Mouse (Mus musculus) 416B (cell line): ENCODE results near the gene Tspan14.

Source experiments
- DNase-seq: peaks from one replicate; pipeline ENCODE4 v3.0.0; 2011; ENCODE audit warnings: low read depth

Tspan14 gene

DNA sequence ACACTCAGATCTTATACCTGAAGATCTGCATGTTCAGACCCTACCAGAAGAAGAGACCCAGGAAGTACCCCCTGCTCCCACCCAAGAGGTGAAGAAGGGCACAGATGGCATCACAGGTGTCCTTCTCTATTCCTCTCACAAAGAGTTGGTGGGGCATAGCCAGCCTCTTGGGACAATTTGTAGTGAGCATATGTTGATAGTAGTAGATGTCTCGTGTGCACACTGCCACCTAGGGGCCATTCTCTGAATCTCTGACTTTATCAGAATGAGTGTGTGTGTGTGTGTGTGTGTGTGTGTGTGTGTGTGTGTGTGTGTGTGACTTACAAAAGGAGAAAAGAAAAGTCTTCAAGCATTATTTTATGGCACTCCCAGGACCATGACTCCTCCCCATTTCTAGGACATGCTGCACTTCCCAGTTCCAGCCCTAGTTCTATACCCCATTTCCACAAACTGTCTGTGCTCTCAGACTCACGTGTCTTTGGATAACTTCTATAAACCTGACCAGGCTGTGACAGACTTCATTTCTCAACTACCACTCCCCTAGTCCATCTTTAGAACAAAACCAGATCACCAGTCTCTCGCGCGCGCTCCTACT lies 8.6 kb upstream of the Tspan14 start:
- DNase-seq = peak; percentile 85

DNA sequence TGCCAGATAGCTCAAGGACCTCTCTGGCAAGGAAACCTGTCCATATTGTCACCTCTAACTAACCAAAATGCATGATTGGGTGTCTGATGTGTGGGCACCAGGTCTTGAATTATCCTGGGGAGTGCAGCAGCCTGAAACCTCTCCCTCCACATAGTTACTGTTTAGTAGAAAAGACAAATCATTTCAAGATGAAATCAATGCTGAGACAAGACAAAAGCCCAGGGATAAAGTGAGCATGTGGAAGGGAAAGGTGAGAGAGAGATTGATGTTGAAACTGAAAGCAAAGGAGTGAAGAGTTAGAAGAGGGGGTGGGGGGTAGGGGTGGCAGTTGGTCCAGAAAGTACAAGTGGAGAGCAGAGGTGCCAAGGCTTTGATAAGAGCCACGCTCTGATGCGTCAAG lies 1.4 kb upstream of the Tspan14 start:
- peak; percentile 29 for DNase-seq

DNA sequence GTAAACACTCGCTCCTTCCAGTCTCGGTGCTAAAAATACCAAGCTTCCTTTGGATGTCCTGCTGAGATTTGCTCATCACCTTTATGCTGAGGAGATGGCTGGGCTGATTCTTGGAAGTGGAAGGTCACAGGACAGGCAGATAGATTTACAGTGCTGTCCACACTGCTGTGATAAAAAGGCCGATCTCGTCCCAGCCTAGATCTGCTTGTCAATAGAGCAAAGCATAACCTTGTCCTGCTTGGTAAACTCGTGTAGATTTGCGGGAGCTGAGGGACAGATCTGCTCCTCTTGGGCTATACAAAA lies 942 bp upstream of the Tspan14 start:
- no peak for DNase-seq

DNA sequence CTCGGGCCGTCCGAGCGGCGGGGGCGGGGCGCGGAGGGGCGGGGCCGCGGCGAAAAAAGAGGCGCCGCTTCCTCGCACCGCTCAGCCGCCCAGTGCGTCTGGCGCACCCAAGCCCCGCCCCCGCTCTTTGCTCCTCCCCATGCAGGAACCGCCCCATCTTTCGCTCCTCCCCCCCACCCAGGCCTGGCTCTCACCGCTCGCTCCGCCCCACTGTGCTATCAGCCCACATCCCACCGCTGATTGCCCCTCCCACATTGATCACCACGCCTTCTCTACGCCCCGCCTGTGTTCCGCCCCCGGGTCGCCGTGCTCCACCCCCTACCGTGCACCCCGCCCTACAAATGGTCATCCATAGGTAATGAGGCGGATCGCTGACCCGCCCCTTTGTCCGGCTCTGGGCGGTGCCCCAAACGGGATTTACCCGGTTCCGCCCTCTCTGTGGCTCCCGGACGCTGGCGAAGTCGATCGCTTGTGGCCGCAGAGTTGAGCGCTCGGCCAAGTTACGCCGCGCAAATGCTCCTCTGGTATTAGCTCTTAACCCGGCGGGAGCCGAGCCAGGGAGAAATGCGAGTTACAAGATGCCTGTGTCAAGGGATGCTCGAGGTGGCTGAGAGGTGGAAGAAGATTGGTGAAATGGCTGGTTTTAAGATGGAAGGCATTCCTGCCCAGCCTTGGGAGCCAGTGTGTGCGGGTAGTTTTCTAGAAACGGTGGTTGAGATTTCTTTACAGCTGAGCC lies 423 bp upstream of the Tspan14 start:
- DNase-seq = peak; percentile 98

DNA sequence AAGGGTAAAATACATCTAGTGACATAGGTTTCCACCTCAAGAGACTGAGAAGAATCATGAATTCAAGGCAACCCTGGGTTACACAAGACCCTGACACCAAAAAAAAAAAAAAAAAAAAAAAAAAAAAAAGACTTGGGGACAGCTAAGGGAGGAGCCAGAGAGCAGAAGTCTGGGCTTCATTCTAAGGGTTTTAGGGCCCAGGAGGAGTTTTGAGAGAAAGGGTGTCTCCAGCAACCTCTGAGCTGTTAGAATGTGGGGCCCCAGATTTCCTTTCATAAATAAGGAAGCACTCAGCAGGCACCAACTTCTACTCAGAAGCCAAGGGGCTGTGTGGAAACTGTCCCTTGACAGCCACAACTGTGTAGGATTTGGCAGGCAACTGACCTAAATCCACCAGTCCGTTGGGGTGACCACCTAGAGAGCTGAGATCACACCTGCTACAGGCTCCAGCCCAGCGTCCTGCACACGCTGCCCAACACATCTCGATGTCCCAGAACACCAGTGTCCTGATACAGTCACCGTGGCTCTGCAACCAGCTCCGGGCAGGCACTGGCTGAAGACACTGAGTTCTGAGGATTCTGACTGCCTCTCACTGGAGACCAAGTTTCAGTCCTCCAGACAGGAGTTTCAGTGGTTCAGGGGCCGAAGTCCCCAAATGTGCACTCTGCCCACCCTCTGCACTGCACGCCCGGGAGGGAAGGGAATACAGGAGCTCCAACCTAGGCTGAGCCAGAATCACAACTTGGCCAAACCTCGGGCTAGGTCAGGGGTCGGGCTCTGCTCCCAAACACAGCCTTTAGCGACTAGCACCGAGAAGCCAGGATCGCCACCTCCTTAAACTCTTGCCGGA lies 875 bp downstream of the Tspan14 start:
- DNase-seq = peak; percentile 84

DNA sequence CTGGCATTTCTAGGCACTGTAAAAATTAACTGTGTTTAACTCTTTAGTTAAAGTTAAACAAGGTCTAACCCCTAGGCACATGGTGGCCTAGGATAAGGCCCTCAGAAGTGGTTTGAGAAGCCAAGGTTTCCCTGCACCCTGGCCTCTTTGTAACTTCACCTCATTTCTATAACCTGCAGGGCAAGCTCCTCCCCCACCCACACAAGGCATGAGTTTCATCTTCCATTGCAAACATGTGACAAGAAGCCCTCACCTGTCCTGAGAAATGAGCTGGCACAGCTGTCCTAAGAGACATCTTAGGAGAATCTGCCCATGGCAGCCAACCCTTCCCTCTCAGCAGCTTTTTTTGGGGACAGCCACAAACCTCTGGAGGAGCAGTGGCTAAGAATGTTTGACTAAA lies 1.7 kb downstream of the Tspan14 start:
- no peak for DNase-seq

DNA sequence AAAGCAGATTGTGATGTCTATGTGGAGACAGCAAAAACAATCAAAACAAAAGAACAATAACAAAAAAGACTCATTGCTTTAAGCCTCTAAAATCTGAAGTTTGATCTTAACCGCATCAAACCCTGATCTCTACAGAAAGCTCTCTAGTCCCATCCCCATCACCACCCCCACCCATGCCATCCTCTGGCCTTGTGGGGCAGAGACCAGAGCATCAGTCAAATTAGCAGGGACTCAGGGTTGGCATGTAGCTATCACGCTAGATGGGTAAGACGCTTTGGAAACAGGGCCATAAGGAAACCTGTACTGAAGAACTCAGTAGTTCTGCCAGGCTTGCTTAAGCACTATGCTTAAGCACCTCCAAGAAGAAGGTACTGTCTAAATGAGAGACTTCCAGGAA lies 2.4 kb downstream of the Tspan14 start:
- DNase-seq = no peak

DNA sequence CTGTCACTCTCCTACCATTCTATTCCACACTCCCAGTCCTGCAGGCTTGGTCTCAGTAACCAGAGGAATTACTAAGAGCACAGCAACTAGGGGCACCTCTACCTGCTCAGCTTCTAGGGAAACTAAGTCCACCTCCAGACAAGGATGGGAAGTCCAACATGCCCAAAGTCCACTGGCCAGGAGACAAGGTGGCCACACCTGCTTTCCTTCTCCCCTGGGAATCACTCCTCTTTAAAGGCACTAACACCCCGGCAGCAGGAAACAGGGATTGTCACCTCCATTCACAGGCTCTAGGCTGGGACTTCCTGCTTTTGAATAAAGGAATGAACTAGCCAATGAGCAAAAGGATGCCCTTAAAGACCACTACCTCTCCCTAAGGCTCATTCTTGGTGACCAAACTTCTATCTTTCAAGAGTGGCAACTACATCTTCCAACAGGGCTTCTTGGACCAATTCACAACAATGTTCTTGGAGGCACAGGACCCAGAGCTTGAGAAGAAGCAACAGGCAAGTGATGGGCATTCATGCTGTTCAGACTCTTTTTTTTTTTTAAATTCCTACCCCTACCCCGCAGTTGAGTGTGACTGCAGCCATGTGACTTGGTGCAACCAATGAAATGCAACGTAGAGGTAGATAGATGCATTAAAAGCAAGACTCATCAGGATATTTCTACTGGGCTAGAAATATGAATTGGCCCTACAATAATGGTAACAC lies 3.0 kb downstream of the Tspan14 start:
- no peak for DNase-seq

DNA sequence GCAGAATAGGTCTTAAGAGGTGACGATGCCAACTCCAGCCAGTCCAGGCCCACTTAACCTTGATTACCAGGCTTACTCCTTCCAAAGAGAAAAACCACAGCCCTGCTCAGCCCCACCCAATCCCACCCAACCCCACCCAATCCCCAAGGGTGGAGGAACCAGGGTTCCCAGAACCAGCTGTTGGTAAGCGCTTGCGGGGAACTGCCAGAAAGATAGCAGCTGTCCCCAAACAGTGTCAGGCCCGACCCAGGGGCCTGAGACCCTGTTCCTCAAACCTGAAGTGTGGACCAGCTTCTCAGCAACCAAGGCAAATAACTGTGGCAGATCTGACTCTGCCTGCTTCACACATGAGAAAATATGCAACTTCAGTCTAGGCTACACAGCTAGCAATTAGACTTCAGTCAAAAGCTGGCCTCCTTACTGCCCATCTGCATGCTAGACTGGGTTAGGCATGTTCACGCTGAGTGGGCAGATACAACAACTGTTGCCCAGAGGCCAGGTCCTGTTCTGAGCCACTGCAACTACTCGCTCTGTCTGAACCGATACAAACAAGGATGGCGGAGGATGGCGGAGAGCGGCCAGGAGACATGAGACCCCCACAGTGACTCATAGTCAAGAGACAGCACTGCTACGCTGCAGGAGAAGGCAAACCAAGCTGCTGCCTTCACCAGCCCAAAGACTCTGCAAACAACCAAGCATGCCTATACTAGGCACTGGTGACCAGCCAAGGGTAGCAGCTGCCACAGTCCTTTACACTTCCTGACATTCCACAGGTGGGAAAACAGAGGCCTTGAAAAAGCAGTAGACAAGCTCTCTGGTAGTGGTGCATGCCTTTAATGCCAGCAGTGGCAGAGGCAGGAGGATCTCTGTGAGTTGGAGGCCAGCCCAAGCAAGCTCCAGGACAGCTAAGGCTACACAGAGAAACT lies 4.0 kb downstream of the Tspan14 start:
- peak; percentile 21 for DNase-seq

DNA sequence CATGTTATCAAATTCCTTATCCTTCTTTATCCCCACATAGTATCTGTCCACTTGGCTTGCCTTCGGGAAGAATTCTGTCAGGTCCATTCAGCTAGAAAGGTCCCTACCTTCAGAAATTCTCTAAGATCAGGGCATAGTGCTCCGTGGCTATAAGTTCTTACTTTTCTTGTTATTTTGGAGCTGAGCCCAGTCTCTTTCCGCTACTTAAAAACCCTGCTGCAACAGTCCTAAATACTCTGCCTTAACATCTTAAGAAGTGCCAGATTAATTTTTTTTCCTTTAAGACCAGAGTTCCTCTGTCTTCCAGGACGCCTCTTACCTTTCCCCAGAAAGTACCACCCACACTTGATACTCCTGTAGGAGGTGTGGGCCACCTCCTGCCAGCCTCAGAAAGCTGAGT lies 6.4 kb downstream of the Tspan14 start:
- DNase-seq = peak; percentile 14

DNA sequence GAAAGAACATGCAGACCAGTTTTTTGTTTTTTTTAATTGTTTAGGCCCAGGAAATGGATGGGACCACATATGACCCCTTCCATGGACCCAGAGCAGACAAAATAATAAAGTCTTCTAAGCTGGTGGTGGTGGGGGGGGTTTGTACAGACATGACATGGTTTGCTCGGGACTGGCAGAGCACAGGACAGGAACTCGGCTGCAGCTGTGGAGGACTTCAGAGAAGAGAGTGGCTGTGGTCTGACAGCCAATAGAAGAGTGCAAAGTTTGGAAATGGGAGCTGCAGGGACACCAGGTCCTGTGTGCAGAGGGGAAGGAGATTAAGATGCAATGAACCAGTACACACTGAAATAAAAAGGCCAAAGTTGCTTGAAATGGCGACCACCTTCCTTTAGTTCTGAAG lies 7.0 kb downstream of the Tspan14 start:
- DNase-seq = peak; percentile 51

DNA sequence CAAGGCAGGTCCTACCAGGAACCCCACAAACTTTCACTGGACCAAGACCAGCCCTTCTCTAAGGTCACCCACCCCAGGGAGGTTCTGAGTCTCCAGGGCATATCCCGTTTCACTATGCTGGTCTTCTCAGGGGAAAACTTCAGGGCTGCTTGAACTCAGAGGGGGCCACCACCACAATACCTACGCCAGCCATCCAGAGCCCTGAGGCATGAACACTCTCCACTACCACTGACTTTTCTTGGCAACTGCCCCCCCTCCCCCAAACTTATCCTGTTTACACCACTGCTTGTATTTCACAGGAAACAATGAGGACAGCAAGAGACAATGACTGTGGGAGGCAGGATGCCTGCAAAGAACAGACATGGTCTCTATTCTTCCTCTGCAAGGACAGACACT lies 7.6 kb downstream of the Tspan14 start:
- peak; percentile 78 for DNase-seq

DNA sequence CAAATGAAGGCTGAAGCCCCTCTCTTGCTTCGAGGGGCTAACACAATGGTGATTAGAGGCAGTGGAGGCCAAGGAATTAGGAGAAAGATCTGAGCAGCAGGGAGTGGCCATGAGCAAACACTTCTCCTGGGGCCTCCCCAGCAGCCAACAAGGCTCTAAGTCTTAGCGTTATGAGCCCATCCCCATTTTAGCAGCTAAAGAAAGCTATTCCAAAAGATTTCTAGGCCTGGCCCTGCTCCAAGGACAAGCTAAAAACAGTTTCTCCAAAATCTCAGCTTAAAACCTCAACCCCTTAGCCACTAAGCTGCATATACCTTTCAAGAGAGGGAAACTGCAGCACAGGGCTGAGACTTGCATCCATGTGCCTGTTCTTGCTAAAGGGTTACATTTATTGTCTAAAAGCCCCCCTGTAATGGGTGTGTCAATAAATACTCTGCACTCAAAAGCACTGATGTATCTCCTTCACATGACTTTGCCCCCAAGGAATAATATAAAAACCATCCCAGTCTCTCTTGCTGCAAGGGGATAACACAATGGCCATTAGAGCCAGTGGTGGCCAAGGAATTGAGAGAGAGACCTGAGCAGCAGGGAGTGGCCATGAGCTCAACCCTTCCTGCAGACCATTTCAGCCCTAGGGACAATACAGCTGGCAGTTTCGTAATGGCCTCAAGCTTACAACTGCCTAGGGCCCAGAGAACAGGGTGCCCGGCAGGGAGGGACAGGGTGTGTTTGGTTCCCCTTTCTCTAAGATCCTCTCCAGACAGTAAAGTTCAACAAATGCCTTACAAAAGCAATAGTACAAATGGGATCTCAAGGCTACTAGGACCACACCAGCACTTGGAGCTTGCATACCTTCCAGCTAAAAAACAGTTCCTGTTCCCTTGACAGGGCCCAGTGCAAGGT lies 8.3 kb downstream of the Tspan14 start:
- peak; percentile 68 for DNase-seq

DNA sequence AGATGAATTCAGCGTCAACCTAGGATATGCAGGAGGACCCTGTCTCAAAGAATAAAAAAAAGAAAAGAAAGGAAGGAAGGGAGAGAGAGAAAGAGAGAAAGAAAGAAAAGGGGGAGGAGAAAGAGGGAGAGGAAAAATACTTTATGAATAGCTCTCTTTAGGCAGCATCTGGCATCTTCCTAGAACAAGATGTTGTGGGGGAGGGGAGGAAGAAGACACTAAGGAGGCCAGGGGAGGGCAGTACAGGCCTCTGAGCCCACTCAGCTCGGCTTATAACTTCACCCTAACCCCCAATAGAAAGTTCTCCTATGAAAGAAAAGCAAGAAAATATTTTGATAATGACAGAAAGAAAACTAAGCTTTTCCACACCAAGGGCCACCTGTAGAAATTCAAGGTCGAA lies 9.0 kb downstream of the Tspan14 start:
- peak; percentile 47 for DNase-seq

DNA sequence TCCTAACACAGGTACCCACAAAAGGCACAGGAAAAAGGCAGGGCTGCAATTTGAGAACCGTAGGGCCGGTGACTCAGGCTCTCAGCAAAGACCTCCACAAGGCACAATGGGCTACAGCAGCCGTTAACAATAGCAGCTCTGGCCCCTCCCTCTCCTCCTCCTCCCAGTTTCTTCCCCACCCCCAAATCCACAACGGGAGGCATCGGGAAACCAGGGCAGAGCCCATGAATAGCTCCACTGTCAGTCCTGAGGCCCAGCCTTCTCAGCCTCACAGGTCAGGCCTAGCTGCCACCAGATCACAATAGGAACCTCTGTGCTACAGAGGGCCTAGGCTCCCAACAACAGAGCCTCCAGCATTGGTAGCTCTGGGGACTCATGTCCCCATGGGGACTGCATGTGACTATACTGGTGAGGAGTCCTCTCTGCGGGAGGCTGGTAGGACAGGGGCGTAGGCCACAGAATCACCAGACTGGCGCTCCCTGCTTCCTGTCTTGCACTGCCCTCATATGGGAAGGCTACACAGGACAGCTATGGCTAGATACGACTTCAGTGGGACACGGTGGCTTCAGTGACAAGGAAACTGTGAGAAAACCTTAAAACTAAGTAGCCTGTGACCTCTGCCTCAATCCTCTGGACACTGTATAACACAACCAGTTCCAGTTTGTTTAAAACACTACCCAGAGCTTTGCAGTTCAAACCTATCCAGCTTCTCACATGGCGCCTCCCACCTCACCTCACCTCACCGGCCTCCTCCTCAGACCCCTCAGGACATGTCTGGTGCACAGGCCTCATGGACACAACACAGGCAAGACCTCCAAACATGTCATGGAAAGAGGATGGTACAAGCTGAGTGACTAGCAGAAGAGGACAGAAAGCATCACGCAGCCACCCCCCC lies 10.1 kb downstream of the Tspan14 start:
- peak; percentile 93 for DNase-seq

DNA sequence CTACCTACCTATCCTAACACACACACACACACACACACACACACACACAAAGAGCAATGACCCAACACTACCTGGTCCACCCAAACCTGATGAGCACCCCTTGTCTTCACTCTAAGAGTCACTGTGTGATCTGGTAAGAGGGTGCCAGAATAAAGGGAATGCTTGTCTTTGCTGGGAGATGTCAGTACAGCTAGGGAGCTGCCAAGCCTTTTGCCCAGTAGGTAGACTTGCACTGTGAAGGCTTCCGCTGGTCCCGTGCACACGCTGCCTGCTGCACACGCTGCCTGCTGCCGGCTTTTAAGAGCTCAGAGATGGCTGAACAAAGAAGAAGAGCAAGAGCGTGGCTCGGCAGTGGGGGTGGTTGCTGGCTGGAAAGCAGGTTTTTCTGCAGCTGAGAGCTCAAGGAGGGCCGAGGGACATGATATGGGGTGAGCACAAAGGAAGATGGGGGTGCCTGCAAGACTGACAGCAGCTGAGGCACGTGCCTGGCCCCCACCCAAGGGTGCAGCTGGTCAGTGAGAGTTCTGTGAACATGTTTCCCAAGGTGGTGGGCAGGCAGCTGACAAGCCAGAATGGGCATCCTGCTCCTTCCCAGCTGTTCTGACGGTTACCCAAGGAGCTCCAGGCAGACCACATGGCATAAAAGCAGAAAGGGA lies 10.9 kb downstream of the Tspan14 start:
- DNase-seq = peak; percentile 76

DNA sequence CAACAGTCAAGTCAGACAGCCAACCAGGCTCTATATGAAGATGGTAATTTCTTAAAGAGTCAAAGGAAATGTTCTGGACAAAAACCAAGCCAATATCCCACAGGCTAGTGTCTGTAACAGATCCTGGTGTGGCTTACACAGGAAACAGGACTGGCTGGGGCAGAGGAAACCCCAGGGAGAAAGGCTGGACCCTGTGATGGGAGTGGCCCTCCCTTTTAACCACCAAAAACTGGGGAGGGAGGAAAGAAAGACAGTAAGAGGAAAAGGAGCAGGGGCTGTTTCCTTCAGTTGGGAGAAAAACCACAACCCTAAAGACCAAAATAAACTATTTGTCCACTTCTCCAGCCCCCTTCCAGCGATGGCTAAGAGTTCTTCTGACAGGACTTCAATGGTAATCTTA lies 11.5 kb downstream of the Tspan14 start:
- peak; percentile 82 for DNase-seq

DNA sequence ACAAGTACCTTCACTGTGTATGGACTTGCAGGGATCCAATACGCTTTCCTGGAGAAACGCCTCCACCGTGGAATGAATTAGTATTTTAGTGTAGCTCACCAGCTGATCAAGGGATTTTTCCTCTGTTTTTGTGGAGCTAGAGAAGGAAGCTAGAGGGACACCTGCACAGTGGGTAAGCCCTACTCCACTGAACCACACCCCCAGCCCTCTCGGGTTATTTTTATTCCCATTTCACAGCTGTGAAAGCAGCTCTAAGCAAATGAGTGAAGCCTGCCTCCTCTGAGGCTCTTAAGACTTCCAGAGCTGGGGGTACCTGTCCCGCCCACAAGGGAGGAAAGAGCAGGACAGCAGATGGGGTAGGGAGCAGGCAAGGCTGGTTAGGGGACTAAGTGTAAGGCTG lies 13.2 kb downstream of the Tspan14 start:
- no peak for DNase-seq

DNA sequence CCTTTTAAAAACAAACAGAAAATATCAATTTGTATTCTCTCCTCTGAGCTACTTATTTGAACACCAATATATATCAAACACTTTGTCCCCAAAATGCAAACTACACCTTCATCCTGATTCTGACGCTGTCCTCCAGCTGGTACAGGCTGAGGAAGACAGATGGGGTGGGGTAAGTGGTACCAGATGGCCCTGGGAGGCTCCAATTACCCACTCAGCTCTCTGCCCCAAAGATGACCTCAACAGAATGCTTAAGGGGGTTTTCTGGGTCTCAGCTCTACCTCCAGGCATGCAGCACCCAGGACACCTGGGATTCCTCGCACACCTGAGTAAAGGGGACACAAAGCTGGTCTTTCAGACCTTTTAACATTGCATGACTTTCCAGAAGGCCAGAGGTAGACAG lies 13.9 kb downstream of the Tspan14 start:
- no peak for DNase-seq
